In the genomic region with DNA sequence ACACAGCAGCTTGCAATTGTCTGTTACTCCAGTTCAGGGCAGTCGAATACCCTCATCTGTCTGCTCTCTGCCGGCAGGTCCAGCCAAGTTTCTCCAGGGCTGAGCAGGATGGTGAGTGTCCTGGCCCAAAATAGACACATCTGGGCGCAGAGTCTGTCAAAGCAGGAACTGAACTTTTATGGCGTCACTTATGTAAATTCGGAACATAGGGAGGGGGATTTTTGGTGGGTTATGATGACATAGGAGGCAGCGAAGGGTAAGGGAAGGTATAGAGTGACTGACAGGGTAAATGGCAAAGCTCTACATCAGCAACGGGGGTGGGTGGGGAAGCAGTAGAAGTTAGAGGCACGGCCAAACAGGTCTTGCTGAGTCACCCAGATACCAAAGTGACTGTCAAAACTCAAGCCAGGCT, we compare ENCODE assay signal across 19 mouse cellular contexts.
DNase-seq lines count a peak whose midpoint lies in the region; ATAC-seq and TF ChIP-seq lines count a peak whose summit lies in the region.
"Had no signal": no experiment of that assay in that cellular context is flagged by ENCODE, and none has a peak within 500 bp of the region (broad histone marks: within the 10 kb centered on the region; RNA-seq: fewer than 3 reads in every experiment).

No protein-coding gene starts in this region.

- TF ChIP-seq CTCF in CH12.LX (conservative IDR thresholded peaks at IDR 0.05 in 1 of 2, IDR thresholded peaks at IDR 0.05 in 1 of 2; ENCODE audit: low read depth in 2 of 2, low read length in 2 of 2): peak in 1 of 2 experiments; percentile 39; a peak in 2 of 4 replicates

- no peak overlapping the region for H3K27ac ChIP-seq in CH12.LX (ENCODE audit: insufficient read depth, low read depth)
- H3K27ac ChIP-seq in heart, embryonic 13.5 days (replicated peaks): no peak overlapping the region
- no peak overlapping the region for H3K27ac ChIP-seq in kidney, embryonic 15.5 days
- H3K27ac ChIP-seq: limb, embryonic 12.5 days; liver, embryonic 14.5 days; midbrain, embryonic 10.5 days; neural tube, embryonic 13.5 days had no signal

- no peaks in the 10 kb centered on the region for H3K79me2 ChIP-seq in CH12.LX (replicated peaks; ENCODE audit: control insufficient read depth, extremely low read depth, insufficient read depth, poor library complexity, severe bottlenecking)

- TF ChIP-seq RAD21 in CH12.LX (IDR thresholded peaks at IDR 0.05; ENCODE audit: low read depth, low read length): peak; percentile 54

- WGBS in heart, embryonic 13.5 days: 38% methylated on average over 8 of the region's 8 CpGs
- 68% methylated on average over 8 of the region's 8 CpGs for WGBS in kidney, embryonic 15.5 days

- peak; percentile 58 for TF ChIP-seq POLR2A in CH12.LX (IDR thresholded peaks at IDR 0.05; ENCODE audit: low read depth, low read length)

- peak overlapping the region in 1 of 3 experiments; percentile 36 for H3K4me3 ChIP-seq in CH12.LX (replicated peaks in 1 of 3; ENCODE audit: low read depth in 2 of 3, low read length in 2 of 3, poor library complexity in 1 of 3)
- peak overlapping the region; percentile 28 for H3K4me3 ChIP-seq in heart, embryonic 13.5 days
- H3K4me3 ChIP-seq in kidney, embryonic 15.5 days (replicated peaks): no peak overlapping the region
- H3K4me3 ChIP-seq: erythroblast, embryonic 14.5 days; limb, embryonic 12.5 days; midbrain, embryonic 10.5 days; neural tube, embryonic 13.5 days had no signal

- no peak for ATAC-seq in heart, embryonic 13.5 days (ENCODE audit: extremely low read depth, insufficient number of reproducible peaks, low FRiP score, low TSS enrichment)
- ATAC-seq in hematopoietic stem cell, adult 5-6 weeks (replicated peaks in 1 of 2; ENCODE audit: insufficient read depth in 1 of 2, low FRiP score in 2 of 2, low TSS enrichment in 1 of 2, low read depth in 1 of 2, poor library complexity in 2 of 2, severe bottlenecking in 2 of 2): peak; percentile 49 to 58; a peak in 3 of 4 replicates
- ATAC-seq in kidney, embryonic 15.5 days (replicated peaks; ENCODE audit: low FRiP score): no peak
- ATAC-seq: forebrain, postnatal 0 days; hindbrain, embryonic 16.5 days had no signal

- TF ChIP-seq EP300 in CH12.LX (IDR thresholded peaks at IDR 0.05; ENCODE audit: low read length): peak; percentile 74

- in situ Hi-C loops in CH12.LX (cut with MboI; ENCODE audit: low pct_ligation_motif_present, low pct_unique_long_range_greater_than_20kb, low sequenced_read_pairs): no loop called here

- H3K4me1 ChIP-seq in CH12.LX (ENCODE audit: control insufficient read depth in 1 of 2, insufficient read depth in 2 of 2): peaks cover 0 to 11% of the 10 kb centered on the region in 2 experiments; a peak in 1 of 4 replicates
- no peaks in the 10 kb centered on the region for H3K4me1 ChIP-seq in heart, embryonic 13.5 days
- no peaks in the 10 kb centered on the region for H3K4me1 ChIP-seq in kidney, embryonic 15.5 days
- H3K4me1 ChIP-seq: limb, embryonic 12.5 days; midbrain, embryonic 10.5 days had no signal

- dilution Hi-C loops in CH12.LX (cut with MboI; ENCODE audit: extremely low pct_ligation_motif_present, extremely low pct_unique_long_range_greater_than_20kb, low sequenced_read_pairs): no loop called here

- H3K9me3 ChIP-seq in CH12.LX (replicated peaks; ENCODE audit: low read length): no peaks in the 10 kb centered on the region
- no peaks in the 10 kb centered on the region for H3K9me3 ChIP-seq in heart, embryonic 13.5 days
- H3K9me3 ChIP-seq in kidney, embryonic 15.5 days (replicated peaks): no peaks in the 10 kb centered on the region
- H3K9me3 ChIP-seq: limb, embryonic 12.5 days; midbrain, embryonic 10.5 days; neural tube, embryonic 13.5 days had no signal

- H3K27me3 ChIP-seq in CH12.LX (replicated peaks): no peaks in the 10 kb centered on the region
- no peaks in the 10 kb centered on the region for H3K27me3 ChIP-seq in heart, embryonic 13.5 days (replicated peaks)
- no peaks in the 10 kb centered on the region for H3K27me3 ChIP-seq in kidney, embryonic 15.5 days
- H3K27me3 ChIP-seq: limb, embryonic 12.5 days; neural tube, embryonic 13.5 days had no signal

- no peak overlapping the region for H3K9ac ChIP-seq in CH12.LX (ENCODE audit: insufficient read depth, low read depth)
- H3K9ac ChIP-seq in heart, embryonic 13.5 days: no peak overlapping the region
- H3K9ac ChIP-seq in kidney, embryonic 15.5 days: no peak overlapping the region
- H3K9ac ChIP-seq: forebrain, postnatal 0 days; limb, embryonic 12.5 days; liver, embryonic 14.5 days; neural tube, embryonic 13.5 days had no signal

- DNase-seq in CH12.LX (ENCODE audit: extremely low read depth): peak; percentile 98
- peak; percentile 7 for DNase-seq in ZHBTc4 (ENCODE audit: low read depth, low spot score)
- DNase-seq in spleen, adult 18-20 months: no peak
- DNase-seq in cerebellum, postnatal 14 days: no peak
- DNase-seq: adrenal gland, postnatal 36 days; cerebellum, adult 9-11 months; forebrain, postnatal 0 days; gastrocnemius, postnatal 36 days; kidney, adult 8-10 months; lung, postnatal 14 days had no signal

- H3K4me2 ChIP-seq in CH12.LX (ENCODE audit: insufficient read depth, low read depth, poor library complexity, severe bottlenecking): no peak overlapping the region
- peak overlapping the region; percentile 54 for H3K4me2 ChIP-seq in heart, embryonic 13.5 days
- no peak overlapping the region for H3K4me2 ChIP-seq in kidney, embryonic 15.5 days
- H3K4me2 ChIP-seq: limb, embryonic 12.5 days; neural tube, embryonic 13.5 days had no signal

- H3K36me3 ChIP-seq in CH12.LX (replicated peaks in 1 of 2; ENCODE audit: control insufficient read depth in 1 of 2, insufficient read depth in 1 of 2, low read length in 1 of 2): no peaks in the 10 kb centered on the region
- no peaks in the 10 kb centered on the region for H3K36me3 ChIP-seq in heart, embryonic 13.5 days
- no peaks in the 10 kb centered on the region for H3K36me3 ChIP-seq in kidney, embryonic 15.5 days
- H3K36me3 ChIP-seq: limb, embryonic 12.5 days; midbrain, embryonic 10.5 days; neural tube, embryonic 13.5 days had no signal

TF ChIP-seq in CH12.LX, 34 proteins besides CTCF, POLR2A, EP300 and RAD21 (continues in another document):
- TF ChIP-seq NRF1 (IDR thresholded peaks at IDR 0.05; ENCODE audit: low read depth, low read length) (peak; percentile 37; the same call in 1 of the 2 replicates), ELF1 (IDR thresholded peaks at IDR 0.05; ENCODE audit: low read depth, low read length) (peak; percentile 74), SIN3A (IDR thresholded peaks at IDR 0.05; ENCODE audit: low read length) (peak; percentile 74; the same call in 1 of the 2 replicates), JUN (IDR thresholded peaks at IDR 0.05; ENCODE audit: insufficient read depth, low read depth, low read length) (peak; percentile 71), ZMIZ1 (IDR thresholded peaks at IDR 0.05; ENCODE audit: low read depth, low read length) (peak; percentile 73; the same call in 1 of the 2 replicates), MEF2A (IDR thresholded peaks at IDR 0.05; ENCODE audit: borderline replicate concordance, low read depth, low read length) (peak; percentile 99), MYC (IDR thresholded peaks at IDR 0.05; ENCODE audit: low read depth, low read length) (no peak), CHD1 (IDR thresholded peaks at IDR 0.05; ENCODE audit: low read depth, low read length) (peak; percentile 80; the same call in 1 of the 2 replicates), ZKSCAN1 (IDR thresholded peaks at IDR 0.05; ENCODE audit: borderline replicate concordance, low read depth, low read length) (no peak), E2F4 (IDR thresholded peaks at IDR 0.05; ENCODE audit: insufficient replicate concordance, low read depth, low read length) (no peak), RCOR1 (conservative IDR thresholded peaks at IDR 0.05; ENCODE audit: low read depth, low read length) (no peak; the same call in 1 of the 2 replicates), MAFK (IDR thresholded peaks at IDR 0.05; ENCODE audit: insufficient replicate concordance, low read length) (peak; percentile 93), ETS1 (conservative IDR thresholded peaks at IDR 0.05; ENCODE audit: low read depth, low read length) (peak; percentile 95), TCF12 (IDR thresholded peaks at IDR 0.05; ENCODE audit: low read depth, low read length) (peak; percentile 56; the same call in 1 of the 2 replicates), BHLHE40 (IDR thresholded peaks at IDR 0.05; ENCODE audit: low read depth, low read length) (peak; percentile 59), UBTF (IDR thresholded peaks at IDR 0.05; ENCODE audit: low read depth, low read length) (no peak), USF2 (conservative IDR thresholded peaks at IDR 0.05; ENCODE audit: low read depth, low read length) (no peak), ZC3H11A (IDR thresholded peaks at IDR 0.05; ENCODE audit: low read depth, low read length) (no peak), NELFE (IDR thresholded peaks at IDR 0.05; ENCODE audit: low read depth, low read length) (peak; percentile 52; the same call in 1 of the 2 replicates), MAX (IDR thresholded peaks at IDR 0.05; ENCODE audit: low read length) (0 out of 2 replicates have a peak, but pooled peaks have one; percentile 41), KAT2A (IDR thresholded peaks at IDR 0.05; ENCODE audit: insufficient replicate concordance, low read length) (no peak), TBP (conservative IDR thresholded peaks at IDR 0.05; ENCODE audit: low read depth, low read length) (peak; percentile 58; the same call in 1 of the 2 replicates), GABPA (IDR thresholded peaks at IDR 0.05; ENCODE audit: insufficient replicate concordance, low read depth, low read length) (peak; percentile 40; the same call in 1 of the 2 replicates), IRF4 (IDR thresholded peaks at IDR 0.05; ENCODE audit: low read depth, low read length) (peak; percentile 83), ZNF384 (IDR thresholded peaks at IDR 0.05; ENCODE audit: low read depth, low read length) (no peak), MAZ (IDR thresholded peaks at IDR 0.05; ENCODE audit: low read depth, low read length) (0 out of 2 replicates have a peak, but pooled peaks have one; percentile 71), HCFC1 (IDR thresholded peaks at IDR 0.05; ENCODE audit: low read depth, low read length) (0 out of 2 replicates have a peak, but pooled peaks have one; percentile 44), PAX5 (IDR thresholded peaks at IDR 0.05; ENCODE audit: low read length) (no peak), JUND (conservative IDR thresholded peaks at IDR 0.05; ENCODE audit: low read depth, low read length) (peak; percentile 56), MXI1 (IDR thresholded peaks at IDR 0.05; ENCODE audit: low read depth, low read length) (peak; percentile 17; the same call in 1 of the 2 replicates), CHD2 (IDR thresholded peaks at IDR 0.05; ENCODE audit: low read length) (no peak), POLR2AphosphoS2 (IDR thresholded peaks at IDR 0.05; ENCODE audit: low read depth, low read length) (no peak; the same call in 1 of the 2 replicates), USF1 (IDR thresholded peaks at IDR 0.05; ENCODE audit: low read depth, low read length) (no peak)

Comparison
In these comparisons a context has a peak if more than half of its experiments do, and no peak if none do; other contexts are left out.
1. DNase-seq: peak in CH12.LX (single experiment) and ZHBTc4 (single experiment); none in spleen, adult 18-20 months (0 of 2) and cerebellum, postnatal 14 days (0 of 2).
2. ATAC-seq: peak in hematopoietic stem cell, adult 5-6 weeks (2 of 2); none in heart, embryonic 13.5 days (single experiment) and kidney, embryonic 15.5 days (single experiment).